Mouse (Mus musculus): ENCODE data around the gene Tpmt.

Tpmt gene

DNA sequence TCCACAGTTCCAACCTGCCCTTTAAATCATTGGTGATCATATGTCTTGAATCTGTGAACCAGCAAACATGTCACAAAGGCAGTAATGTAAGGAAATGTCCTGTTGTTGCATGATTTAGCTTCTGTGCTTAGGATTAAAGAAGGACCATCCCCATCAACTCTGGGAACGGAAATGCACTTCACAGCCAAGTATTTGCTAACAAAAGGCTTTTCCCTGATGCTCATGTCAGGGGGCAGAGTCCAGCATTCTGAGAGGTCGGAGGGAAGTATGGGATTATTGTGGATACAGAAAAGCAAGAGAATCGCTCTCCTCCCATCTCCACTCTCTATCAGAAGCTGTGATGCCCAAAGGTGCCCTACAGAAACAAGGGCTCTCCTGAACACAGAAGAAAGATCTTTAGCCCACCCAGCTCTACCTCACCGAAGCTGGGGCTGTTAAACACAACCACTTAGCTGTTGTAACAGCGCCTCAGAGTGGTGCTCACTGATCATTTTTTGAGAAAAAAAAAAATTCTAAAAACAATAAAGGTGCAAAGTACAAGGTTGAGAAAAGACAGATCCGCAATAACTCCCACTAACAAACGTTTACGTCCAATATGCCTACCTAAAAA, 2.4 kb downstream of the Tpmt start:
- peak; percentile 38 to 57 for DNase-seq

DNA sequence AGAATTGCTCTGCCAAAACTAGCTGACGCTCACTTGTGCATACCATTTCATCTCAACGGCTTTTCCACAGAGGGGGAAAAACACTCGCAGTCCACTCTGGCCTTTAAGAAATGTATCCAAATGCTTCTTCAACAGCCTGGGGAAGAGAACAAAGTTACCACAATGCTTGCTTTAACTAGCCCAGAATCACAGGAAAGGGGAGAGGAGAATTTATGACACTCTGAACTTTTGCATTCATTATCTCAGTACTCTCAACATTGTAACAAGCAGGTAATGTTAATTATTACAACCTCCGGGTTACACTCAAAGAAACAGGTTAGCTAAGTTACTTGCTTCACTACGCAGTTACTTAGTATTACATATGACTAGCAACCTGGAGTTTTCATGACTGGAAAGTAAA, 4.5 kb downstream of the Tpmt start:
- DNase-seq: peak in 1 of 2 experiments; percentile 51

DNA sequence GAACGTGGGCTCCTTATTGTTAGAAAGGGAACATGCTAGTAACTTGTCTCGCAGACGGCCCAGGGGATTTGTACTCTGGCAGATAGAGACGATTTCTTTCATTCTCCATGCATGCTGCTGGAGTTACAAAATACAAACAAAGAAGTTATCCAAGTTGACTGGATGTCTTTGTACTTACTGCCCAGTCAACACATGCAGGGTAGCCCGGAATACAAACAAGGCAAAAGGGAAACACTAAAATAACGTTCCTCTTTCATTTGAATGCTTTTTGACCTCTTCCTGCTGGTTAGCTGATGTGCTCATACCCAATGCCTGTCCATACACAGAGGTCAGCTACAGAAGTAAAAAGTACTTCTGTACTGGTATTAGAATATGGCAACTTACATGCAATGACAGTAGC, 6.6 kb downstream of the Tpmt start:
- DNase-seq: no peak

DNA sequence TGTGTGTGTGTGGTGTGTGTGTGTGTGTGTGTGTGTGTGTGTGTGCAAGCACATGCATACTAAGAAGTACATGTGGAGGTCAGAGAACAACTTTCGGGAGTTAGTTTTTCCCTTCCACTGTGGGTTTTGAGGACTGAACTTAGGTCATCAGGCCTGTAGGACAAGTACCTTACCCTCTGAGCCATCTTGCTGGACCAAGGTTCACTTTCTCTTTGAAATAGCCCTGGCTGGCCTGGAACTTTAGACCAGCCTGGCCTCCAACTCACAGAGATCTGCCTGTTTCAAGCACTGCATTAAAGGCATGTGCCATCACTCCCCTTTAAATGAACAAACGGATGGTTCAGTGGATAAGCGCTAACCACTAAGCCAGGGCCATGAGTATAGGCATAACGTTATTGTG, 10.9 kb downstream of the Tpmt start:
- peak in 1 of 2 experiments; percentile 20 for DNase-seq

DNA sequence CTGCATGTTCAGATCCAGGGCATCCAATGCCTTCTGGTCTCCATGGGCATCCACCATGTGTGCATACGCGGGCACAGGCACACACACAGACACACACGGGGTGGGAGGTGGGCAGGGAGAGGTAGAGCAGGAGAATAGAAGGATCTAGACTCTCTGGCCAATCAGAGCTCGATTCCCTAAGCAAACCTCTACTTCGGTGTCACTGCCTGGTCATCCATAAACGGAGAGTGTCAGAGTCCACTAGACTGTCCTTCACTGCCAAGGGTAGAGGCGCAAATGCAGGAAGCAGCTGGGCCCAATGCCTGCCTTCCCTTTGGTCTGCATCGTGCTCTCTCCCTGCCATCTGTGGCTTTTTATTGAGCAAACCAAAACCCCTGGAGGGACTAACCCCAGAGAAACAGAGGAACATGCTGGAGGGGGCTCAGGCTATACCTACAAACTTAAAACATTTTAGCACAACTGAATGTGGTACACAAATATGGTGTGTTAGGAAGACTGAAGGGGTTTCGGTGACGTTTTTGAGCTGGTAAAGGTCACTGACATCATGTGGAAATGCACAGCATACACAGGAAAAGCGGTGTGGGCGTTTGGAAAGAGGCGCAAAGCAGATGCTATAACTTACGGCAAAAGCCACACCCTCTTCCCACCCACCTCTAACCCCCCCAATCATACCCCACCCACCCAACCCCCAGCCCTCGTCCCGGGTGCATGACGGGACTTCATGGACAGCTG, 14.0 kb downstream of the Tpmt start:
- DNase-seq: peak; percentile 66 to 72

DNA sequence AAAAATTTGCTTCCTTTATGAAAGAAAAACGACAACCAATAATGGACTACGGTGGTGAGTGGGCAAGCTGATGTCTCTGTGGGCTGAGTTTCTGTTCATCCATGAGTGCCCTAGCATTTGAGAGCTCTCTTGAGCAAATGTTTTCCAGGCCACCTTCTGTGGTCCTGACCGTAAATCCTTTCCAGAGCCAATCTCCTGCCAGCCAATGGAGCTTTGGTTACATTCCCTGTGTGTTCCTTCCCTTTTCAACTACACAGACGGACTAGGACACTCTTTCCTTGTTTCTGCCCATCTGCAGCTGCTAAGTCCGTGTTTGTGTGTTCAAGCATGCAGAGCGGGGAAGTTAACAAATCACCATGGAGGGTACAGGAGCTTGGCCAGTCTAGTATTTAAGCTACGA, 23.7 kb downstream of the Tpmt start:
- DNase-seq: peak; percentile 31 to 42

DNA sequence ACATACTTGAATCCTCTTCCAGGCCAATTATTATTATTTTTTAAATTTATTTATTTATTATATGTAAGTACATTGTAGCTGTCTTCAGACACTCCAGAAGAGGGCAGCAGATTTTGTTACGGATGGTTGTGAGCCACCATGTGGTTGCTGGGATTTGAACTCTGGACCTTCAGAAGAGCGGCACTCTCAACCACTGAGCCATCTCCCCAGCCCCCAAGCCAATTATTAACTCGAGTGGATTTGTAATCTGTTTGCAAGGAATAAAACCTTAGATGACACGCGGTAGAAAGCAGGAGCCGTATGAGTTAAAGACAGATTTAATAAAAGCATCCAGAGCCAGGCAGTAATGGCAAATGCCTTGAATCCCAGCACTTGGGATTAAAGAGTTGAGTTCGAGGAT, 24.8 kb downstream of the Tpmt start:
- peak; percentile 52 to 54 for DNase-seq

DNA sequence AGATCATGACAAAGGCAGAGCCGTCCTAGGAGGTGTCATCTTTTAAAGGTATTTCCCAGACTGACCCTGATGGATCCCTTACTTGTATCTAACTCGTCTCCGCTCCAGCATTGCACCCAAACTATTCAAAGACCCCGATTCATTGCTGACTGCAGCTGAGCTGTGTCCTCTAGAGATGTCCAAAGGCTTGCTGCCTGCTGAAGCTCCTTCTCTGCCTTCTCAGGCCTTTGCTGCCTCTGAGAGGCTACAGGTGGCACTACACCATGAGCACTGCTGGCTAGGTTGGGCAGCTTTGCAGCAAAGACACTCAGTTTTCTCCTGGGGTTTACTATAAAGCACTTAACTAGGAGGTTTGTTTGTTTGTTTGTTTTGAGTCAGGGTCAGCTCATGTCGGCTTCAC, 27.3 kb downstream of the Tpmt start:
- peak; percentile 61 to 76 for DNase-seq

DNA sequence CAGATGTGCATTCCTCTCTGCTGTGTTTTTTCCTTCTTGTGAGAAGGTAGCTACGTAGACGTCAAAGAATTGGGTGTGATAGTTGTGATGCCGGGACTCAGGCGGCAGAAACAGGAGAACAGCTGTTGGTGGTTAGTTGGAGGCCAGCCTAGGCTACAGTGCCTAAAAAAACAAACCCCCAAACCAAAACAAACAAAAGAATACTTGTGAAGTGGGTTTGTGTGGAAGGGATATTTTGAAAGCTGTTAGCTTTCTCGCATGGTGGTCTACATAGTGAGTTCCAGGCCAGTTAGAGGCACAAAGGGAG, 29.4 kb downstream of the Tpmt start:
- no peak for DNase-seq

DNA sequence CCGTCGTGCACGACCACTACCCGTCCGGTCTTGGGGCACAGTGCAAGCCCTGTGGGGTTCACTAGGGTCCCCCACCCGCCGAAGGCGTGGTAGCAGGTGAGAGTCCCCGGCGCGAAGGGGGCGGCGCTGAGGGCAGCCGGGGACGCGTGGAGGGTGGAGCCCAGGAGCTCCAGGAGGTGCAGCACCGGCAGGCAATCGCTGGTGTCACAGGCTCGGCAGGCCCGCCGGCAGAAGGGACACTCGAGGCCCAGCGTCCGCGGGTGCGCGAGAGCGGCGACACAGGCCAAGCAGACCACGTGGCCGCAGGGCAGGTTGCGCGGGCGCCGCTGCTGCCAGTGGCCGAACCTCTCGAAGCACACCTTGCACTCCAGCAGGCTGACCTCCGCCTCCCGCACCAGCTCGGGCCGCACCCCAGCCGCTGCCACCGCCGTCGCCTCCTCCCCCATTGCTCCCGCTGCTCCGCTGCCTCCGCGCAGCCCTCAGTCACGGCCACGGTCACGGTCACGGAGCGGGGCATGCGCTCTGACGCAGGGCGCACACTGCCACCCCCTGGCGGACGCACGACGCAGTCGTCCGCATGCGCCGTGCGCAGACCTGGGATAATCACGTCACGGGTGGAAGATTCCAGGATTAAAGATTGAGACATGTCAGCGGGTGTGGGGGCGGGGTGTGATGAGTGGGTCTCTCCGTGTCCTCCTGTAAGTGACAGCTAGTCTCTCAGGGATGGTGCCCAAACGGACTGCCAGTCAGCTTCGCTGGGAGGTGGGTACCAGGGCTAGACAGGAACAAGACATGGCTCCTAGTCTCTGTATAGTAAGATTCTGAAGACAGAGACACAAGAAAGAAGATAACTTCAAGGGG, 30.0 kb downstream of the Tpmt start, which contains the start of gene Nhlrc1:
Gene Nhlrc1, minus strand, starts transcription at position 517 of the 861 bp plus-strand sequence.
- peak; percentile 71 to 88 for DNase-seq

DNA sequence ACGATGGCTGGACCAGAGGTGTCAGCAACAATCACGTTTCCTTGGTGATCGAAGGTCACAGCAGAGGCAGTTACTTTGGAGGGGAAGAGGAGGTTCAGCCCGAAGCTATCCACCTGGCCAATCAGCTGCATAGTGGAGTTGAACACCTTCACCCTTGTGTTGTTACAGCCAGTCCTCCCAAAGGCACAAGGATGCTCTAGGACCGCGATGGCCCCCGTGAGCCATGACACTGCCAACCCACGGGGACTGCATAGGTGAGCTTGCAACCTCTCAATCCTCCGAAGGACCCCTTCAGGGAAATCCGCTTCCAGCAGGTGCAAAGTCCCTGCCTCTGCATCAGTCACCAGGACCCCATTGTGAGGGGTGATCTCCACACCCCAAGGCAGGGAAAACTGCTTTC, 30.8 kb downstream of the Tpmt start:
- no peak for DNase-seq

DNA sequence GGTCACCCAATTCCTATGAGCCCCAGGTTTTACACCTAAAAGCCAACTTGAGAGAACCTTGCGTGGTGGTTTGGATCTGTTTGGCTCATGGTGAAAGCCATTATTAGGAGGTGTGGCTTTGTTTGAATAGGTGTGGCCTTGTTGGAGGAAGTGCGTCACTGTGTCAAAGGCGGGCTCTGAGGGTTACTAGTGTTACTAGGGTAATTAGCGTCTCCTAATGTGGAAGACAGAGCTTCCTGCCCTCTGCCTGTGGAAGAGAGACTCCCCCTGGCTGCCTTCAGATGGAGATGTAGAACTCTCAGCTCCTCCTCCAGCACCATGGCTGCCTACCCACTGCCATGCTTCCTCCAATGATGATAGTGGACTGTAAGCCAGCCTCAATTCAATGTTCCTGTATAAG, 42.9 kb downstream of the Tpmt start:
- no peak for DNase-seq

DNA sequence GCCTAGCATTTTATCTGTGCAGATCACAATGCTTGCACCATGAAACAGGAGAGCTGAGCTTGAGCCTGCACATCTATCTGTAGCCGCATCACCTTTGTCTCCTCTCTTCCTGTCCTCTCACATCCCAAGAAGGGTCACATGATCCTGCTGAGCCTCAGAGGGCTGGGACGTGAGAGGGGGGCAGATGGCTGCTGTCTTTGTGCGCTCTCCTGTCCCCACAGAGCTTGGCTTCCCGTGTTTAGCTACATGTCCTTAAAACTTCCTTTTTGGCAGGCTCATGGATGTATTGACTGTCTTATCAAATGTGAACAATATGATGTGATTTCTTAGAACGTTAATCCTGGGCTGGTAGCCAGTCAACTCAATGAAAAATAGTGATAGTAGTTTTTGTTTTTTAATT, 45.0 kb downstream of the Tpmt start:
- DNase-seq: no peak

DNA sequence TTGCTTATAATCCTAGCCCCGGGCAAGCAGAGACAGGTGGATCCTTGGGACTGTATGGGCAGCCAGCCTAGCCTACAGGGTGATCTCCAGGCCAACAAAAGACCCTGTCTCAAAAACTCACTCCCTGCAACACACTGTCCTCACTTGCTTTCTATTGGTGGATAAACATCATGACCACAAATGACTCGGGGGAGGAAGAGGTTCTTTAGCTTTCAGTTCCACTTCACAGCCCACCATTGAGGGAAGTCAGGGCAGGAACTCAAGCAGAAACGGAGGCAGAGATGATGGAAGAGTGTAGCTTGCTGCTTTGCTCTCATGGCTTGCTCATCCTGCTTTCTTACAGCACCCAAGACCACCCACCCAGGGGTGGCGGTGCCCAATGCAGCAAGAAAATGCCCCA, 47.2 kb downstream of the Tpmt start:
- no peak for DNase-seq

DNA sequence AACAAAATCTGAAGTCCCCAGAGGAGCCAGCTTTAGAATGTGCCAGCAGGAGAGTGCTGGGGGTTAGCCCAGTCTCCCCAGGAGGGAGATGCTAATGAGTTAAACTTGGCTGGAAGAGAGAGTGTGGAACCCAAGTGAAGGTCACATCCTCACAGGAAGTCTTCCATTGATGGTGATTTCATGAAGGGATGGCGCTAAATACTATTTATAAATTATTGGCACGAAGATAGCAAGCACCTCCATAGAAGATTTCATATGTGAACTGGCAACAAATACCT, 51.3 kb downstream of the Tpmt start:
- DNase-seq: no peak

DNA sequence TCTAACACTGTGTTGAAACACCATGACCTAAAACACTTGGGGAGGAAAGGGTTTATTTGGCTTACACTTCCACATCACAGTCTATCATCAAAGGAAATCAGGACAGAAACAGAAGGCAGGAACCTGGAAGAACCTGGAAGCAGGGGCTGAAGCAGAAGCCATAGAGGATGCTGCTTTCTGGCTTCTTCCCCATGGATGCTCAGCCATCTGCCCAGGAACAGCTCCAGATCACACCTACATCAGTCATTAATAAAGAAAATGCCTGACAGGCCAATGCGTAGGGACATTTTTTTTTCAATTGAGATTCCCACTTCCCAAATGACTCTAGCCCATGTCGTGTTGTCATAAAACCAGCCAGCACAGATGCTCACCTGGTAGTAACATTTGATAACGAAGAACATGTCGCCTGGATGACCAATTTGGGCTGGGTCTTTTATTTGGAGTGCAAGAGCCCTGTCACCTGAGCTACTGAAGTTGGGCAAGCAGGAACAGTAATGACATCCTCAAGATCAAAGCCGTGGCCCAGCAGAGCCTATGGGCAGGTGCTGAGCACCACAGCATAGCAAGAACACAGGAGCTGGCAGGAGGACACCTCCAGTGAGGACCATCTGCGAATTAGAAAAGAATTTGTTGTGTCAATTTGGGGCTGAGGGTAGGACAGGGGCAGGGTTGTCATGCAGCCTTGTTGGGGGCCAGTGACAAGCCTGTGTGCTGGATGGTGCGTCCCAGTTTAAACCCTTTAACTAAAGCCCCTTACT, 51.8 kb downstream of the Tpmt start:
- no peak for DNase-seq

DNA sequence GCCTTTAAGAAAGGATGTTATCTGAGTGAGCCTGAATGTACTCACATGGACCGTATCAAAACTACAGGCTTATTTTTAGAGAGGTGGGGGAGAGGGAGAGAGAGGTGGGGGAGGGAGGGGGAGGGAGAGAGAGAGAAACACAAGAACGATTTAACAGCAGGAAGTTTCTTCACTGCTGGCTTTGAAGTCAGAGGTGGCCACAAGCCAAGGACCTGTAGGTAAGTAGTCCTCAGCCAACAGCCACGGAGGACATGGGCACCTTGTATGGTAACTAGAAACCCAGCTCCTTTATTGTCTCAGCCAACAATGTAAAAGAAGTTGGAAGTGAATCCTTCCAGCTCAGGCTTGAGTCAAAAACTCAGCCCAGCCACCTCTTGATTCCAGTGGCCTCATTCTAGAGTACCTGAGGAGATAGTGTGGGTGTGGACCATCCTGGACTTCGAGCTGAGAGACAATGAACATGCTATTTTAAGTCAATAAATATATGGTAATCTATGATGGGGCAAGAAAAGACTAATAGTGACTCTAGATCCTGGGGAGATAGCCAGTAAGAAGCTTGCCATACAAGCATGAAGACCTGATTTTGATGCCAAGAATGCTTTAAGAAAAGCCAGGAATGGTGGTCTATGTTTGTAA, 54.0 kb downstream of the Tpmt start:
- DNase-seq: no peak

DNA sequence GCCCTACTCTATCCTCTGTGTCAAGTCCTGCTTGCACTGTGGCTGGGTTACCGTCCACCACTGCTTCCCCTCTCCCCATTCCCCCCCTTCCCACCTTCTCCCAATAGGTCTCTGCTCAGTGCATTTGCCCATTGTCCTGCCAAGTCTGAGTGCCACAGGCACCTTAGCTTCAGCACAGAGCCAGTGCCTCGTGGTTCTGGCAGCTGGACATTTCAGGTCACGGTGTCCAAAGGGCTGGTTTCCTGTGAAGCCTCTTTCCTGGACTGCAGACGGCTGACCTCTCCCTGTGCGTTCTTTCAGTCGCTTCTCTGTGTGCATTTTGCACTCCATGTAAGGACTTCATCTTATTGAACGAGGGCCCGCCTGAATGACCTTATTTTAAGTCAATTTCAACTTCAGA, 56.6 kb downstream of the Tpmt start:
- peak in 1 of 2 experiments; percentile 8 for DNase-seq

DNA sequence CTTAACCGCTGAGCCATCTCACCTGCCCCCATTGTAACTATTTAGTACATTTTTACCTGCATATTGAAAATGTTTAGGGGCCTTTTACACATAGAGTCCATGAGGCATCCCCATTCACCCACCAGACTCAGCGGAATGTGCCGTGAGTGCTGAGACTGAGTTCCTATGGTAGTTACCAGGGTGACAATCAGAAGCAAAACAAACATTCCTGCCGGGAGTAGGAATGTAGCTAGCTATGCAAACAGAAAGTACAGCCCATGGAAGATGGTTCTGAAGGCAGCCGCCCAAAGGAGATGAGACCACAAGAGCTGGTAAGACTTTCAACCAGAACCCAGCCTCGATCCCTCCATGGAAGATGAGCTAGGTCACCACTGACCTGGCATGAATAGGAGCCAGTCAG, 58.3 kb downstream of the Tpmt start:
- no peak for DNase-seq

DNA sequence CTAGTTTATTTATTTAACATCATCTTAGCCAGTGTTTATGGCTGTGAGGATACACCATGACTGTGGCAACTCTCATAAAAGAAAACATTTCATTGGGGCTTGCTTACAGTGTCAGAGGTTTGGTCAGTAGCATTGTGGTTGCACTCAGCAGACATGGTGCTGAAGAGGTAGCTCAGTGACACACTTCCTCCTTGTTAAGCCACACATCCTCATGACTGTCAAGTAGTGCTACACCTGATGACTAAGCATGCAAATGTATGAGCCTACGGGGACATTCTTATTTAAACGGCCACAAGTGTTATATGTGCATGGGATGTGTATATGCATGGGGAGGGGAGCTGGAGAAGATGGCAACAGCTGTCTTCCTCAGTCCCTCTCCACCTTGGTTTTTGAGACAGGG, 60.7 kb downstream of the Tpmt start:
- DNase-seq: no peak

DNA sequence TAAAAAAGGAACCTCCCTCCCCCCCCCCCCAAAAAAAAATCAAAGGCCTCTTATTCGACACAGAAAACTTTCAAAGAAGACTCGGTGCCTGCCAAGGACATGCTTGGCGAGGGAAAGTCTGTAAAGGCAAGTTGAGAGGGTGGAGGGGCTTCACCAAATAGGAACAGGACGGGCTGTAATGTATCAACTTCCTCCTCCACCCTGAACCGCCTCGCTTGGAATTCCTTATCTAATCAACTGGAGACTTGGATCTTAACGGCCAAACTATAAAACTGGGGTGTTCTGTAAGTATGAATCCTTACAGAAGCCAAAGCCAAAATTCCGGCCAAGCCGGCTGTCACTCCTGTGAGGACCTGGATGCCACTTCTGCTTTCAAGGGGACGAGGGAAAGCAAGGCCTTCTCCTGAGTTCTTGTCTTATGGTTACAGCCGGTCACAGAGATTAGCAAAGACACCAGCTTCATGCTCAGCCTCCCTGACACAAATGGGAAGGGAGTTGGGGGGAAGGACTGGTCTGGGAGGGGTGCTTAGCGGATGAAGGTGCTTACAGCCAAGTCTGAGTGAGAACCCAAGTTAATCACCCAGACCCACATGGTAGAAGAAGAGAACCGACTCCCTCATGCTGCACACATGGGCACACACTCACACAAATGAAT, 64.6 kb downstream of the Tpmt start:
- peak in 1 of 2 experiments; percentile 8 for DNase-seq

DNA sequence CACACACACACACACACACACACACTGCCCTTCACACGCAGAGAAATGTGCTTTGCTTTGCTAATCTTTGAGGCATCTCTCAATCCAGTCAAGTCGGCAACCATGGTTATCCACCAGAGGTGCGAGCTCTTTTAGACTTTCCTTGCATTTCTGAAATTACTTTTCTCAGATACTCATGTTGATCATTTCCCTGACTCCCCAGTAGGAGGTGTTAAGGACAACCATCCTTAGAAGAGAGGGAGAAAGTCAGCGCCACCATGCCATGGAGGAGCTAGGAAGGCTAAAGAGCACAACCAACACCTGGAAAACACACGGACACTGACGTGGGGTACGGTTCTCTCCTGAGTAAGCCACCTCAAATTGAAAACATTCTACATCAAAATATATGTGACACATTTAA, 68.0 kb downstream of the Tpmt start:
- DNase-seq: no peak

Measured in kidney, postnatal 36 days (tissue).